Mouse (Mus musculus): ENCODE measurements around the gene Rubcnl. TPM values are rescaled to one million over a fixed set of nuclear protein-coding genes. Genes with fewer than 3 reads are reported as not detected.

Rubcnl gene
- under 1 TPM; 0.30 to 0.36 TPM for total RNA-seq (2021)

- peak; percentile 71 for DNase-seq
- intact Hi-C loops (cut with DNase I): no loop called here
Measured at GRCm38 (mm10) chr14:75015856-75016714, at the start of gene Rubcnl. Rubcnl (plus strand) TSS chr14:75016027.

- intact Hi-C loops (cut with DNase I): no loop called here
- DNase-seq: no peak
Measured at GRCm38 (mm10) chr14:74972216-74972615, 43.6 kb upstream of the Rubcnl start.

- no peak for DNase-seq
- intact Hi-C loops (cut with DNase I): no loop called here
Measured at GRCm38 (mm10) chr14:74972687-74973086, 43.1 kb upstream of the Rubcnl start.

- intact Hi-C loops (cut with DNase I): no loop called here
- DNase-seq: no peak
Measured at GRCm38 (mm10) chr14:74974136-74974651, 41.6 kb upstream of the Rubcnl start.

- no peak for DNase-seq
- intact Hi-C loops (cut with DNase I): no loop called here
Measured at GRCm38 (mm10) chr14:74976972-74977371, 38.9 kb upstream of the Rubcnl start.

- DNase-seq: no peak
- intact Hi-C loops (cut with DNase I): no loop called here
Measured at GRCm38 (mm10) chr14:74981016-74981415, 34.8 kb upstream of the Rubcnl start.

- DNase-seq: no peak
- intact Hi-C loops (cut with DNase I): no loop called here
Measured at GRCm38 (mm10) chr14:74983079-74983478, 32.7 kb upstream of the Rubcnl start.

- intact Hi-C loops (cut with DNase I): loop anchor here (5.0 kb wide), 1 partner anchor 223 kb away; no protein-coding TSS in a partner anchor
- DNase-seq: no peak
Measured at GRCm38 (mm10) chr14:74984817-74985391, 30.9 kb upstream of the Rubcnl start.

GRCm38 (mm10) chr14:74985658-74986057 is 30.2 kb upstream of the Rubcnl start:
- intact Hi-C loops (cut with DNase I): loop anchor here (5.0 kb wide), 1 partner anchor 223 kb away; no protein-coding TSS in a partner anchor
- DNase-seq: no peak

GRCm38 (mm10) chr14:74986527-74986926 is 29.3 kb upstream of the Rubcnl start:
- DNase-seq: no peak
- intact Hi-C loops (cut with DNase I): loop anchor here (5.0 kb wide), 1 partner anchor 224 kb away; no protein-coding TSS in a partner anchor

GRCm38 (mm10) chr14:74989322-74989721 is 26.5 kb upstream of the Rubcnl start:
- intact Hi-C loops (cut with DNase I): loop anchor here (5.0 kb wide), 1 partner anchor 227 kb away; no protein-coding TSS in a partner anchor
- DNase-seq: no peak

GRCm38 (mm10) chr14:74989909-74990308 is 25.9 kb upstream of the Rubcnl start:
- intact Hi-C loops (cut with DNase I): loop anchor here (5.0 kb wide), 1 partner anchor 228 kb away; no protein-coding TSS in a partner anchor
- DNase-seq: no peak

GRCm38 (mm10) chr14:74990504-74990903 is 25.3 kb upstream of the Rubcnl start:
- intact Hi-C loops (cut with DNase I): no loop called here
- DNase-seq: no peak

- intact Hi-C loops (cut with DNase I): no loop called here
- DNase-seq: no peak
Measured at GRCm38 (mm10) chr14:74996556-74996955, 19.3 kb upstream of the Rubcnl start.

GRCm38 (mm10) chr14:74997041-74997440 is 18.8 kb upstream of the Rubcnl start:
- intact Hi-C loops (cut with DNase I): no loop called here
- no peak for DNase-seq

GRCm38 (mm10) chr14:75001364-75001763 is 14.5 kb upstream of the Rubcnl start:
- intact Hi-C loops (cut with DNase I): no loop called here
- DNase-seq: no peak

GRCm38 (mm10) chr14:75003356-75003755 is 12.5 kb upstream of the Rubcnl start:
- no peak for DNase-seq
- intact Hi-C loops (cut with DNase I): no loop called here

GRCm38 (mm10) chr14:75005478-75006199 is 10.2 kb upstream of the Rubcnl start:
- no peak for DNase-seq
- intact Hi-C loops (cut with DNase I): no loop called here

- DNase-seq: no peak
- intact Hi-C loops (cut with DNase I): no loop called here
Measured at GRCm38 (mm10) chr14:75010346-75010745, 5.5 kb upstream of the Rubcnl start.

- intact Hi-C loops (cut with DNase I): no loop called here
- no peak for DNase-seq
Measured at GRCm38 (mm10) chr14:75010986-75011655, 4.7 kb upstream of the Rubcnl start.

- no peak for DNase-seq
- intact Hi-C loops (cut with DNase I): no loop called here
Measured at GRCm38 (mm10) chr14:75016715-75017020, 841 bp downstream of the Rubcnl start.
